Mouse (Mus musculus) common myeloid progenitor, adult 5-6 weeks (primary cell): ENCODE measurements around the gene Sigirr. TPM values are rescaled to one million over a fixed set of nuclear protein-coding genes. Genes with fewer than 3 reads are reported as not detected.

Experiments used
- ATAC-seq: replicated peaks from 2 replicates; pipeline ENCODE4 v1.8.0; 2016; ENCODE audit warnings: low read depth, mild to moderate bottlenecking, moderate TSS enrichment, inconsistent platforms; ENCODE audit not compliant: poor library complexity, severe bottlenecking
- total RNA-seq: library from RNA; stranded (forward); fragments of 200-1000, 187-1606 nt; gene quantifications from 2 replicates; pipeline ENCODE4 v1.2.3, GENCODE M21; 2017

Sigirr gene
- total RNA-seq, 1 experiment from 2014 or later, result 17.7 TPM

DNA sequence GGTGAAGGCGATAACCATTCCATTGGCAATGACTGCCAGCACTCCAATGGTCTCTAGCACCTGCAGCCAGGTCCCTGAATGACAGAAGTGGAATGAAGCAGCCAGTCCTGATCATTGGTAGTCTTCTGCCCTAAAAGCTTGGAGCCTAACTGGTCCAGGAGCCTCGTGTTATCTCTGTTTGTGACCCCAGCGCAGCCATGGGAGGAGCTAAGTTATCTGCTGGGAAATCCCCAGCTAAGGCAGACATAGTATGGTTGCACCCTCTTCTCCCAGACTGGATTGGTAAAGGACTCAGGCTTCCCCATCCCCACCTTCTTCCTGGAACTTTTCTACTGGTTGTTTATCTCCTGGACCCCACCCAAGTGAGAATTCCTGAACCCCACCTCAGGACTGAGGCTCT is 2.8 kb upstream of the Sigirr start:
- no peak for ATAC-seq

GRCm38 (mm10) chr7:141097177-141097576 is 3.2 kb downstream of the Sigirr start:
- no peak for ATAC-seq

DNA sequence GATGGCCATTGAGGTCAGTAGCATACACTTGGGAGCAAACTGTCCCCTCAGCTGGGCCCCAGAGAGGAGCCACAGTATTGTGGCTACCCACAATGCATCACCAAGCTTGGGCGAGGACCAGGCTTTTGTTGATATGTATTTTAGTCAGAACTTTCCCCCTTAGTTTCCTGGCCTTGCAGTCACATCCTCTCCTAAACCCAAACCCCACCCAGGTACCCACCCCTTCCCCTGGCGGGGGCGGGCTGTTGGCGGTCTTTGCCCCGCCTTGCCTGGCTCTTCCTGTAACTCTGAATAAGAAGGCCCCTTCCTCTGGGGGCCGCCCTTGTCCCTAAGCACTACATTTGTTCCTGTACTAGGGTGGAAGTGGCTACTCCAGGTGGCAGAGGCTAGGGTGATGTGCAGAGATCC is 3.7 kb downstream of the Sigirr start:
- peak; percentile 76 for ATAC-seq

DNA sequence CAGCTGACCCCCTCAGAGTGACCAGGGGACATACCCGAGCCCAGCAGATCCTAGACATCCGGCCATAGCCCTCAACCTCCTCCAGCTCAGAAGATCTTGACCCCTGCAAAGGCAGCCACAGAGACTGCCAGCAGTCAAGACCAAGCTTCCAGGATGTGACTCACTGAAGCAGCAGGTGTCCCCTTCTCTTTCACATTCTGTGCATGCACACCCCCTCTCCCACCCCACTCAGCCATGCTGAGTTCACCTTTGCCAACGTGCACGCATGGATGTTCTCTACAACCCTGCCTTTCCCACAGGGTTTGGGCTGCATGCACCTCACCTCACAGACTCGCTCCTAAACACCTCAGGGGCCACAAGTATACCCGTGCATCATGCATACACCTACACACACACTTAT is 4.4 kb downstream of the Sigirr start:
- ATAC-seq, result no peak

- ATAC-seq, result no peak
Observed at GRCm38 (mm10) chr7:141094487-141095205, 5.7 kb downstream of the Sigirr start.

DNA sequence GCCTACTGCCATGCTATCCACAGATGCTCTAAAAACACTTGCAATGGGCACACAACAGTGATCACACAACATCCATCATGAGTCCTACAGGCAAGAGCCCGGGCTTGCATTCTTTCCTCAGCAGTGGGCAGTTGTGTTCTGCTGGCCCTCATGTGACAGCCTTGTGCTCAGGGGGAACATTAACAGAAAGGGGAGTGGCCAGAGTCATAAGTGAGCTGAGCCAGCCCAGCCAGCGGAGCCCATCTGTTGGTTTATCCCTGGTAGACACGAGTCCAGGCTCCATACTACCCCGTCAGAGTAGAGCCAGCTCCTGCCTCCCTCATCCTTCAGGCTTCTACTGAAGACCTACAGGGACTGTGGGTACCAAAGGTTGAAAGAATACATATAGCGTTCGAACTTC is 6.4 kb downstream of the Sigirr start:
- no peak for ATAC-seq

DNA sequence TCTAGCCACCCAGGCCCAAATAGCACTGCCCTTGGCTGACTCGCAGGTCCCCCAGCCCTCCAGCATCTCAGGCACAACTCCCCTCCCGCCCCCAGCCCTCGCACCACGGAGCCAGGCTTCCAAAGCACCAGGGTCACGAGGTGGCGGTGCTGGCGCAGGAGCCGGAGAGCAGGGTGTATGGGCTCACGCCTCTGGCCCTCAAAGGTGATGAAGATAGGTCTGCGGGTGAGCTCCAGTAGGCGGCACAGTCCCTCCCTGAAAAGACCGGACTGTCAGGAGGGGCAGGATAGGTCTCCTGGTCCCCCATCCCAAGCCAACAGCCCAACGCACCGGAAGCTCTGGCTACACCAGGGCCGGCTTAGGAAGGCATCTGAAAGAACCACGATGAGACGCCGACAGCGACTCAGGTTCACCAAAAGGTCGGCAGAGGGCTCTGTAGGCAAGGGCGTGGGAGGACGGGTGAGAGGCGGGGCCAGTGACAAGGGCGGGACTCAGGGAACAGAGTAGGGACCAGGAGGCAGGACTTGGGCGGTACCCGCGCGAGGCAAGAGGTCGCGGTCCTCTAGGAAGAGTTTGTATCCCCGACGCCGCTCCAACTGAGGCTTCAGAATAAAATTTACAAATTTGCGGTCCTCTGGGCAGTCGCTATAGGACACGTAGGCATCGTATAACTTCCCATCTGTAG is 8.2 kb downstream of the Sigirr start:
- peak; percentile 73 for ATAC-seq

GRCm38 (mm10) chr7:141090228-141090627 is 10.1 kb downstream of the Sigirr start:
- no peak for ATAC-seq

DNA sequence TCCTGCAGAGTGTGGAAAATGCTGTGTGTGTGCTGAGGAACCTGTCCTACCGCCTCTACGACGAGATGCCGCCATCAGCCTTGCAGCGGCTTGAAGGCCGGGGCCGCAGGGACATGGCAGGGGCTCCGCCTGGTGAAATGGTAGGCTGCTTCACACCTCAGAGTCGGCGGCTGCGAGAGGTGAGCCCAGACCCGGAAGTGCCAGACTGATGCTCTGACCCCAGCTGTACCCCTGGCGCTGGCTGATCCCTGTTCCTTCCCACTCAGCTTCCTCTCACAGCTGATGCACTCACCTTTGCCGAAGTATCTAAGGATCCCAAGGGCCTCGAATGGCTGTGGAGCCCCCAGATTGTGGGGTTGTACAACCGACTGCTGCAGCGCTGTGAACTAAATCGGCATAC is 11.9 kb downstream of the Sigirr start:
- ATAC-seq, result peak; percentile 40

DNA sequence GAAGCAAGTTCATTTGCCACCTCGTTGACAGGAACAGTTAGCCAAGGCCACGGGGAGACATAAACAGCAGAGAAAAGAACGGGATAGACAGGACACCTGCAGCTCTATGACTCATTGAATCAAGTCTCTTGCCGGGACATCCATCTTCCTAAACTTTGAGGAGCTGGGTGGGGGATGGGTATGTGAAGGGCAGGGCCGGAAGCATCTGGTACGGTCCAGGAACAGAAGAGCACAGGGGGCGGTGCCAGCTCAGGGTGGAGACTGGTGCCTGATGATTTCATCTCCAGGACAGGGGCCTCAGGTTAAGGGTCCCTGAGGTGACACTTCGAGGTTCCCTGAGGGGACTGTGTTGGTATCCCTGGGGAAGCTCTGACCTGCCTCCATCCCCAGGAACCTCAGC is 12.5 kb downstream of the Sigirr start:
- peak; percentile 55 for ATAC-seq

DNA sequence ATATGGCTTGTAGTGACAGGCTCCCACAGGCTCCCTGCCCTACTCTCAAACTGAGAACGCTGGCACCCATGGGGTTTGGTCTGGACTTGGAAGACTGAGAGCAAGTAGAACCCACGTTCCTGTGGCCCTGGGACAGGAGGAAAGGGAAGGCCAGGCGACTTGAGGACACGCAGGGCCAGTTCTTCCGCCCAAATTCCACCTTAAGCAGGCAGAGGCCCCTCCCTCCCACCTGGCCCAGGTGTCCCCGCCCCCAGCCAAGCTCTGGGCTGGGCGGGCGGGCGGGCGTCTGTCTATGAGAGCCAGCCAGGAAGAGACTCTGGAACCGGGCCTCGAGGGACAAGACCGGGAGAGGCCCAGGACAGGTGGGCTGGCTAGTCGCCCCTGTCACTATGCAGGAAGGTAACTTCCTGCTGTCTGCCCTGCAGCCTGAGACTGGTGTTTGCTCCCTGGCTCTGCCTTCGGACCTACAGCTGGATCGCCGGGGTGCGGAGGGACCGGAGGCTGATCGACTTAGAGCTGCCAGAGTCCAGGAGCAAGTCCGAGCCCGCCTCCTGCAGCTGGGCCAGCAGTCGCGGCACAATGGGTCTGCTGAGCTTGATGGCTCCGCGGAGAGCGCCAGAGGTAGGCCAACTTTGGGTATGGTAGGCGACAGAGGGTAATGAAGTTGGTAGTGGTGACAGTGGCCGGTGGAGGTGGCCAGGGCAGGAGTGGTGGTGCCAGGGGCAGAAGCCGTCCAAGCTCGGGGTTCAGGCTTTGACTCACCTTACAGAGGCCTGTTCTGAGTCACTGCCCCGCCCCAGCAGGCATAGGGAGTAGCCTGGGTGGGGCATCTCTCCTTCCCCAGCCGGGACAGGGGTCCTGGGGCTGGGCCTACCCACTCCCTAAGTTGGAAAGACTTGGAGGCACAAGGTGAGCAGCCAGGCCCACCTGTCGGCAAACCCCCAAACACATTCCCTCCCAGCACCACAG is 20.6 kb downstream of the Sigirr start:
- ATAC-seq, result no peak

- ATAC-seq, result no peak
Observed at GRCm38 (mm10) chr7:141078876-141079275, 21.5 kb downstream of the Sigirr start.

DNA sequence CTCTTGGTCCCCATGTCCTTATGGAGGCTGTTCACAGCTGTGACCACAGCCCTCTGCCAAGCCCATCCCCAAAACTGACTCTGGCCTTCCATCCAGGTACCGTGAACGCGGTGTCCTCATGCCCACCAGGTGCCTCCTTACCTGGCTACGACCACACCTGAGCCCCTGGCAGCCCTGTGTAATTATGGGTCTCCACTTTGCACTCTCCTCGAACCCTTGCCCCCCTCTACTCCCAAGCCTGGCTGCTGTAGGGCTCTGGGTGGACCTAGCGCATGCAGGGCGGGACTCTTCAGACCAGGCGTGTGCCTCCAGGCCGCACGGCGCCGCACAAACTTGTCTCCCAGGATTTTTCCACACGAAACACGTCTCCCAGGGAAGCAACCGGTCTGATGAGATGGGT is 22.5 kb downstream of the Sigirr start, which contains the start of gene Pkp3:
Pkp3 (plus strand) TSS at position 378 of the 400 bp plus-strand sequence.
- ATAC-seq, result no peak

- ATAC-seq, result no peak
Observed at GRCm38 (mm10) chr7:141073782-141074181, 26.6 kb downstream of the Sigirr start.

DNA sequence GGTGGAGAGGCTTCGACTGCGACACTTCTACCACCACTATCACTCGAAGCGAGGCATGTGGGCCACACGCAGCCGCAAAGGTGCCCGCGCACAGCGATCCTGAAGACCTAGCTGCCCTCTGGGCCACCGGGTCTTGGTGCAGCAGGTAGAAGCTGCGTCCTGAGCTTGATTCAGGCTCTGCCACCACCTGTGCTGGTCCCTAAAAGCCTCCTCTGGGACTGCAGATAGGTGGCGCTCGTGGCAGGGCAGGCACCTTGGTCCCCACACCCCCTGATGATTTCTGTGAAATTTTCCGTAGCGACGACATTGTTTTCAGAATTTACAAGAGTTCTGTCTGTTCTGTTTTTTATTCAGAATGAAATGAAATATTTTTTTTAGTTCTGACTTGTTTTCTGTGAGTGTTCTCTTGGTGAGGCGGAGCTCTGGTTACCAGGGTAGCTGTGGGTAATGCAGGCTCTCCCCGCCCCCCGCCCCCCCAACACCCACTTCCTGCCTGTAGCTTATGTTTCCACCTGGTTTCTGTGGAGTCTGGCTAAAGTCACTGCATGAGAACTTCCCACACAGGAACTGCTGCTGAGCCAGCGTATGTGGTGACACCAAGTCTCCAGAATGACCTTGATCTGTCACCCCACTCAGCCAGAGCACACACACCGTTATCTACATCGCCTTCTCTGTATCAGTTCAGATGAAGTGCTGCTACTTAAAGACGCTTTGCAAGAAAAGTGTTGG is 28.2 kb downstream of the Sigirr start:
- peak; percentile 53 for ATAC-seq

- peak; percentile 64 for ATAC-seq
Observed at GRCm38 (mm10) chr7:141070058-141070862, 30.1 kb downstream of the Sigirr start.

GRCm38 (mm10) chr7:141068351-141068750 is 32.0 kb downstream of the Sigirr start:
- no peak for ATAC-seq

DNA sequence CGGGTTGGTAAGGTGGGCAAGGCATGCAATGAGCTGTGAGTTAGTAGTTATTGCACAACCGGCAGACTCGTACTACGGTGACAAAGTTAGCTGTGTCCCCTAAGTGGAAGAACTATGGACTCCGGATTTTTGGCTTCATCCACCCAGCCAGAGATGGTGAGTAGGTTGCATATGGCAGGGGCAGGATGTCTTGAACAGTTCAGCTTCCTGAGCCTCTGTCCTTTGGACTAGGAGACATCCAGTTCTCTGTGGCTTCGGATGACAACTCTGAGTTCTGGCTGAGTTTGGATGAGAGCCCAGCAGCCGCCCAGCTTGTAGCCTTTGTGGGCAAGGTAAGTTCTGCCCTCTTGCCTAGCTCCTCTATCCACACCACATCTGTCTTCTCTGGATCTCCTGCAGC is 35.8 kb downstream of the Sigirr start:
- no peak for ATAC-seq

GRCm38 (mm10) chr7:141064175-141064574 is 36.2 kb downstream of the Sigirr start:
- peak; percentile 71 for ATAC-seq
